ENCODE assay signal across 15 mouse cellular contexts in genomic region chr16:30966684-30967083, GRCm38 (mm10).
DNase-seq lines count a peak whose midpoint lies in the region; ATAC-seq and TF ChIP-seq lines count a peak whose summit lies in the region.
"Had no signal": no experiment of that assay in that cellular context is flagged by ENCODE, and none has a peak within 500 bp of the region (broad histone marks: within the 10 kb centered on the region; RNA-seq: fewer than 3 reads in every experiment).

No protein-coding gene starts in this region.

- H3K27me3 ChIP-seq in hindbrain, embryonic 16.5 days (replicated peaks; ENCODE audit: control insufficient read depth, insufficient read depth, low read length), result no peaks in the 10 kb centered on the region
- H3K27me3 ChIP-seq in hindbrain, embryonic 11.5 days (ENCODE audit: control insufficient read depth, insufficient read depth, low read length), result no peaks in the 10 kb centered on the region
- H3K27me3 ChIP-seq in stomach, embryonic 16.5 days (ENCODE audit: control insufficient read depth, insufficient read depth, low read length), result no peaks in the 10 kb centered on the region
- H3K27me3 ChIP-seq in stomach, postnatal 0 days (ENCODE audit: control insufficient read depth, insufficient read depth, low read length), result no peaks in the 10 kb centered on the region
- no peaks in the 10 kb centered on the region for H3K27me3 ChIP-seq in heart, embryonic 13.5 days (replicated peaks)
- no peaks in the 10 kb centered on the region for H3K27me3 ChIP-seq in forebrain, embryonic 12.5 days
- H3K27me3 ChIP-seq: CH12.LX; intestine, embryonic 15.5 days had no signal

- H3K36me3 ChIP-seq in hindbrain, embryonic 16.5 days (ENCODE audit: control insufficient read depth, insufficient read depth, low read length), result no peaks in the 10 kb centered on the region
- H3K36me3 ChIP-seq in hindbrain, embryonic 11.5 days (ENCODE audit: control insufficient read depth, insufficient read depth, low read length), result no peaks in the 10 kb centered on the region
- no peaks in the 10 kb centered on the region for H3K36me3 ChIP-seq in stomach, embryonic 16.5 days (ENCODE audit: control insufficient read depth, insufficient read depth, low read length)
- H3K36me3 ChIP-seq in stomach, postnatal 0 days (ENCODE audit: control insufficient read depth, insufficient read depth, low read length), result no peaks in the 10 kb centered on the region
- no peaks in the 10 kb centered on the region for H3K36me3 ChIP-seq in heart, embryonic 13.5 days
- no peaks in the 10 kb centered on the region for H3K36me3 ChIP-seq in forebrain, embryonic 12.5 days (replicated peaks)
- H3K36me3 ChIP-seq: intestine, embryonic 15.5 days had no signal

- no peaks in the 10 kb centered on the region for H3K9me3 ChIP-seq in hindbrain, embryonic 16.5 days (ENCODE audit: control insufficient read depth, low read length)
- no peaks in the 10 kb centered on the region for H3K9me3 ChIP-seq in hindbrain, embryonic 11.5 days (ENCODE audit: control insufficient read depth, low read length)
- no peaks in the 10 kb centered on the region for H3K9me3 ChIP-seq in stomach, embryonic 16.5 days (replicated peaks; ENCODE audit: control insufficient read depth, low read length)
- no peaks in the 10 kb centered on the region for H3K9me3 ChIP-seq in stomach, postnatal 0 days (ENCODE audit: control insufficient read depth, low read length)
- H3K9me3 ChIP-seq in heart, embryonic 13.5 days, result no peaks in the 10 kb centered on the region
- no peaks in the 10 kb centered on the region for H3K9me3 ChIP-seq in forebrain, embryonic 12.5 days
- H3K9me3 ChIP-seq: intestine, embryonic 15.5 days; limb, embryonic 10.5 days had no signal

- no peak overlapping the region for H3K27ac ChIP-seq in hindbrain, embryonic 16.5 days (ENCODE audit: low read depth, low read length)
- no peak overlapping the region for H3K27ac ChIP-seq in hindbrain, embryonic 11.5 days (ENCODE audit: low read depth, low read length)
- H3K27ac ChIP-seq in stomach, embryonic 16.5 days (ENCODE audit: low read length), result no peak overlapping the region
- no peak overlapping the region for H3K27ac ChIP-seq in stomach, postnatal 0 days (replicated peaks)
- peak overlapping the region; percentile 74 for H3K27ac ChIP-seq in heart, embryonic 13.5 days (replicated peaks)
- H3K27ac ChIP-seq in forebrain, embryonic 12.5 days, result no peak overlapping the region
- H3K27ac ChIP-seq: intestine, embryonic 15.5 days; limb, embryonic 10.5 days; liver, embryonic 14.5 days had no signal

- no peak overlapping the region for H3K4me3 ChIP-seq in hindbrain, embryonic 16.5 days (ENCODE audit: low read length)
- no peak overlapping the region for H3K4me3 ChIP-seq in hindbrain, embryonic 11.5 days (ENCODE audit: low read depth, low read length)
- H3K4me3 ChIP-seq in stomach, embryonic 16.5 days (replicated peaks; ENCODE audit: low read length), result no peak overlapping the region
- H3K4me3 ChIP-seq in stomach, postnatal 0 days (ENCODE audit: low read depth, low read length), result no peak overlapping the region
- H3K4me3 ChIP-seq in heart, embryonic 13.5 days, result no peak overlapping the region
- no peak overlapping the region for H3K4me3 ChIP-seq in forebrain, embryonic 12.5 days (replicated peaks)
- H3K4me3 ChIP-seq: intestine, embryonic 15.5 days; limb, embryonic 10.5 days had no signal

- WGBS in hindbrain, embryonic 16.5 days, result 50% methylated on average over 5 of the region's 5 CpGs
- WGBS in hindbrain, embryonic 11.5 days, result 88% methylated on average over 5 of the region's 5 CpGs
- 39% methylated on average over 5 of the region's 5 CpGs for WGBS in stomach, embryonic 16.5 days
- 51% methylated on average over 5 of the region's 5 CpGs for WGBS in stomach, postnatal 0 days
- WGBS in heart, embryonic 13.5 days, result 19% methylated on average over 5 of the region's 5 CpGs
- 86% methylated on average over 5 of the region's 5 CpGs for WGBS in forebrain, embryonic 12.5 days

- ATAC-seq in hindbrain, embryonic 16.5 days, result peak; percentile 62; the same call in 1 of the 2 replicates
- no peak for ATAC-seq in hindbrain, embryonic 11.5 days (ENCODE audit: low FRiP score)
- ATAC-seq in stomach, embryonic 16.5 days (ENCODE audit: insufficient read depth, low FRiP score), result peak; percentile 19; the same call in 1 of the 2 replicates
- no peak for ATAC-seq in stomach, postnatal 0 days (ENCODE audit: low FRiP score, low TSS enrichment)
- ATAC-seq in heart, embryonic 13.5 days (ENCODE audit: extremely low read depth, insufficient number of reproducible peaks, low FRiP score, low TSS enrichment), result no peak
- no peak for ATAC-seq in forebrain, embryonic 12.5 days (ENCODE audit: low FRiP score)
- ATAC-seq: forebrain, embryonic 16.5 days; intestine, embryonic 15.5 days had no signal

- H3K9ac ChIP-seq in hindbrain, embryonic 16.5 days (ENCODE audit: low read depth, low read length), result no peak overlapping the region
- H3K9ac ChIP-seq in hindbrain, embryonic 11.5 days (ENCODE audit: low read depth, low read length), result no peak overlapping the region
- H3K9ac ChIP-seq in stomach, embryonic 16.5 days (ENCODE audit: low read length), result no peak overlapping the region
- no peak overlapping the region for H3K9ac ChIP-seq in stomach, postnatal 0 days (ENCODE audit: low read length)
- no peak overlapping the region for H3K9ac ChIP-seq in heart, embryonic 13.5 days
- no peak overlapping the region for H3K9ac ChIP-seq in forebrain, embryonic 12.5 days
- H3K9ac ChIP-seq: intestine, embryonic 15.5 days; liver, embryonic 14.5 days had no signal

- DNase-seq in hindbrain, embryonic 11.5 days (ENCODE audit: low spot score), result no peak
- DNase-seq in stomach, postnatal 0 days (ENCODE audit: low spot score), result no peak
- no peak for DNase-seq in urinary bladder, postnatal 10 days (ENCODE audit: low spot score)
- DNase-seq: adrenal gland, adult 8-10 months; gastrocnemius, postnatal 10 days; kidney, postnatal 14 days had no signal

- no peaks in the 10 kb centered on the region for H3K4me1 ChIP-seq in hindbrain, embryonic 16.5 days (ENCODE audit: control insufficient read depth, insufficient read depth, low read depth, low read length)
- H3K4me1 ChIP-seq in hindbrain, embryonic 11.5 days (replicated peaks; ENCODE audit: control insufficient read depth, insufficient read depth, low read length), result no peaks in the 10 kb centered on the region
- peaks cover 8% of the 10 kb centered on the region for H3K4me1 ChIP-seq in stomach, embryonic 16.5 days (ENCODE audit: control insufficient read depth, insufficient read depth, low read length)
- no peaks in the 10 kb centered on the region for H3K4me1 ChIP-seq in stomach, postnatal 0 days (replicated peaks; ENCODE audit: control insufficient read depth, insufficient read depth)
- H3K4me1 ChIP-seq in heart, embryonic 13.5 days, result peaks cover 62% of the 10 kb centered on the region
- peaks cover 6% of the 10 kb centered on the region; the same call in 1 of the 2 replicates for H3K4me1 ChIP-seq in forebrain, embryonic 12.5 days
- H3K4me1 ChIP-seq: limb, embryonic 10.5 days had no signal

- TF ChIP-seq CTCF in stomach, postnatal 0 days (IDR thresholded peaks at IDR 0.05; ENCODE audit: low read depth), result no peak

- no peak for TF ChIP-seq EP300 in stomach, postnatal 0 days (optimal IDR thresholded peaks at IDR 0.05)

- H3K4me2 ChIP-seq in hindbrain, embryonic 16.5 days (ENCODE audit: low read length), result no peak overlapping the region
- no peak overlapping the region for H3K4me2 ChIP-seq in hindbrain, embryonic 11.5 days (replicated peaks; ENCODE audit: low read depth, low read length)
- no peak overlapping the region for H3K4me2 ChIP-seq in stomach, embryonic 16.5 days (ENCODE audit: low read depth, low read length)
- no peak overlapping the region for H3K4me2 ChIP-seq in stomach, postnatal 0 days (replicated peaks; ENCODE audit: low read depth)
- H3K4me2 ChIP-seq in heart, embryonic 13.5 days, result no peak overlapping the region
- no peak overlapping the region for H3K4me2 ChIP-seq in forebrain, embryonic 12.5 days
- H3K4me2 ChIP-seq: intestine, embryonic 15.5 days had no signal

Comparison
In these comparisons a context has a peak if more than half of its experiments do, and no peak if none do; other contexts are left out.
1. ATAC-seq: peak in hindbrain, embryonic 16.5 days (single experiment) and stomach, embryonic 16.5 days (single experiment); none in hindbrain, embryonic 11.5 days (single experiment), stomach, postnatal 0 days (single experiment), heart, embryonic 13.5 days (single experiment) and forebrain, embryonic 12.5 days (single experiment).